Mouse (Mus musculus) right cerebral cortex, postnatal 14 days (tissue): ENCODE measurements around the gene Bbs12.

Experiments
- DNase-seq: peaks from one replicate; pipeline ENCODE4 v3.0.0; 2022

The Bbs12 gene

DNA sequence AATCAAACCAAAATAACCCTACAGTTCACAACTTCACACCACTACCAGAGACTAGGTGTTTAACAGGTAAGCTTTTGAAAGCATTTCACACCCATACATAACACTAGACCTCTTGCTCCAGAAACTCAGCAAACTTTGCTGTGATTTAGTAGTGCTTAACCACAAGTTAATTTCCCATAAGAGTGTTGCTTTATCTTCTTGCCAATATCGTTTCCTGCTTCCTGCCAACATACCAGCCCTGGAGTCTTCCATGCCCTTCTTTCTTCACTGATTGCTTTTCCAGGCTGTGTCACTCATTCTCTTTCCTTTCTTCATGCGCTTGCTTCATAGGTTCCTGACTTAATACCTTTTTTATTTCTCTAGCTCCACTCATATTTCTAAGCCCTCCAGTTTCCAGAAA, 16.1 kb downstream of the Bbs12 start:
- DNase-seq = no peak

- no peak for DNase-seq
Observed at GRCm38 (mm10) chr3:37329963-37330362, 17.6 kb downstream of the Bbs12 start.

GRCm38 (mm10) chr3:37331999-37332449, 19.7 kb downstream of the Bbs12 start:
- DNase-seq = no peak

- DNase-seq = no peak
Observed at GRCm38 (mm10) chr3:37334053-37334452, 21.7 kb downstream of the Bbs12 start.

- DNase-seq = no peak
Observed at GRCm38 (mm10) chr3:37341110-37341509, 28.8 kb downstream of the Bbs12 start.

- DNase-seq = no peak
Observed at GRCm38 (mm10) chr3:37342811-37343210, 30.5 kb downstream of the Bbs12 start.

GRCm38 (mm10) chr3:37347671-37348070, 35.3 kb downstream of the Bbs12 start:
- no peak for DNase-seq

GRCm38 (mm10) chr3:37348221-37349165, 36.1 kb downstream of the Bbs12 start, which contains the start of gene Fgf2:
Gene Fgf2 (plus strand): TSS chr3:37348346.
- DNase-seq = peak; percentile 29

DNA sequence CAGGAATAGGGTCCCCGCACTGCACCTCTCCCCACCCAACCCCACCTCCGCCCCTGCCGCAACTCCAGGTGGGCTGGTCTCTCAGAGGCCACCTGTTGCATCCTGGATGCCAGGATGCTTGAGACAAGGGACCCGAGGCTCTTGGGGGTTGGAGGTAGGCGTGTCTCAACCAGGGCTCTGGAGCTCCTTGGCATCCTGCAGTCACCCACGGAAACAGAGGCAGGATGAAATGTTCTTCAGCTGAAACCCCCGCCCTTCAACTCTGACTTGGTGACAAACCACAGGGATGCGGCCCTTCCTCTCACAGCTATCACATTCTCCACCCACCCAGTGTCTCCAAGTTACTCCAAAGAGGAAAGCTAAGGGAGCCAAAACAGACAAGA, 36.8 kb downstream of the Bbs12 start:
- DNase-seq = no peak

DNA sequence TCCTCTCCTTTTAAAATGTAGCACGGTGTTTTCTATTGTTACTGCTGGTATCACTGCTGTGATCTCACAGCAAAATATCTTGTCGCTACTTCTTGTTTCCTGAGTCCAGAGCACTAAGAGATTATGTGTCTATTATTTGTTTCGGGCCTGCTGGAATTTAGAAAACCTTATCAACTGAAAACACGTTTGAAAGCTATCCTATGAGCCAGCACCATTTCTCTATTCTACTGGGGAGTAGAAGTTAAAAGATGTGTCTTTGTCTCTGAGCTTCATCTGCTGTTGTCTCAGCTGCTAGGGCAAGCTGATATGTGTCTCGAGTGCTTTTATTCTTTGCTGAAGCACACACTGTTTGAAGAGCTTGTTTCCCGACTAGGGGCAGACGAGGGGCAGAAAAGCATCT, 38.0 kb downstream of the Bbs12 start:
- DNase-seq = no peak

DNA sequence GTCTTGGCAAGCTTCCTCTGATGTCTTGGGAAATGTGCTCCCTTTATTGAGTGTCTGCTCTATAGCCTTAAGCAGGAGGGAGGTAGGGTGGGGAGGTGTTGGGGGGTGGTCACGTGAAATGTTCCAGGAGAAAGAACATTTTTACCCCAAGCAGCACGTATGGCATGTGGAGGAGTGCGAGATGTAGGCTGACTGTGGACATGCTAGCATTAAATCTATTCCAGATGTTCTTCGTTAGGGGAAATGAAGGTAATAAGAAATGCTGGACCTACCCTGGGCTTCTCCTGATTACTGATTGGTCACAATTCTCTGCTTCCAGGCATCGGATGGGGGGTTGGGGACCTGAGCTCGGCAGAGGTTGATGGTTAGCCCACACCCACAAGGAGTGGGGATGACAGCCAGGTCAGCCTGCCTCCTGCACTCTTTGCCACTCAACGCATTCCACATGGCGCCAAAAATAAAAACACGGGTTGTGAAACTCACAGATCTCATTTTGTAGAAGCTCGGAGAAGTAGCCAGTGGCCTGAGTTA, 41.7 kb downstream of the Bbs12 start:
- no peak for DNase-seq

DNA sequence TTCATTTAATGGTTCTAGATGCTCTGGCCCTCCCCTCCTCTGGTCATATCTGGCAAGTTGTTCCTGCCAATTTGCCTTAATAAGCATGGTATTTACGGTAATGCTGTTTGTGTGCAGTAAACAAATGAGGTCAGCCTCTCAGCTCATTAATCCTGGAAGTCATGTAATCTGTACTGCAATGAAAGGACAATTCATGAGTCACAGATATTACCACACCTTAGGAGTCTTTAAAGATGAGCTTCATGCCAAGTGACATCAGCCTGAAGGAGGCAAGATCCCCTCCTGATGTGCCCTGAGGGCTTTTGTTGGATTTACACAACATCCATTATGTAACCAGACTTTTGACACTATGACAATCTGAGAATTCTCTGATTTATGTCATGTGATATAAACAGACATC, 42.4 kb downstream of the Bbs12 start:
- DNase-seq = no peak

DNA sequence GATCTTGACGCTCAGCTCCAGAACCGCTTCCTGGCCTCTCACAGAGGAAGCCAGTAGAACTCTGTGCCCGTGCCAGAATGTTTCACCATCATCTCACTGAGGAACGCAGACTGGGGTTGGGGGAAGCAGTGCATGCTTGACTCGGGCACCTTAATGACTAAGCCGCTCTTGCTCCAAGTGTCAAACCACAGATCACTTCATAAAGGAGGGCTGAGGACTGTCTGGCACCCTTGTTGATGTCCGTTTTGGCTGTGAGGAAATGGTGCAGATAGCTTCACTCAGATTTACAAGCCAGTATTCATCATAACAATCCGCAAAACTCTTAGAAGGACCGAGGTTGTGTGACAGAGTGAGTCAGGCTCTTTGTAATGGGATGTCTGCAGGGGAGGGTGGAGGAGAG, 48.4 kb downstream of the Bbs12 start:
- DNase-seq = no peak

DNA sequence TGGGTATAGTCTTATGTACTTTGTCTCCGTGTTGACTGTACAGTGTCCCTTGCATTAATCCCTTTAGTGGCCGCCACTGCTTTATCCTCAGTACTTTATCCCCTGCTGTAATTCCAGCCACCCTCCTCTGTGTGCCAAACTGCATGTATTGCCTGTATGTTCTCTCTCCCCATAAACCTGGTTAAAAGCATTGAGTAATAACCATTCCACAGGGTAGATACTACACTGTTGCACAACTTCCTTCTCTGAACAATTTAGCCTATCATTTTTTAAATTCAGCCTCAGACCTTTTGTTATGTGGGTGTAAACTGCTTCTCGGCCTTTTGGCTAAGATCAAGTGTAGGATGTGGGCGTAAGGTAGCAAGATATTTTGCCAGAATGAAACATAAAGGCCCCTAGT, 52.8 kb downstream of the Bbs12 start:
- no peak for DNase-seq

DNA sequence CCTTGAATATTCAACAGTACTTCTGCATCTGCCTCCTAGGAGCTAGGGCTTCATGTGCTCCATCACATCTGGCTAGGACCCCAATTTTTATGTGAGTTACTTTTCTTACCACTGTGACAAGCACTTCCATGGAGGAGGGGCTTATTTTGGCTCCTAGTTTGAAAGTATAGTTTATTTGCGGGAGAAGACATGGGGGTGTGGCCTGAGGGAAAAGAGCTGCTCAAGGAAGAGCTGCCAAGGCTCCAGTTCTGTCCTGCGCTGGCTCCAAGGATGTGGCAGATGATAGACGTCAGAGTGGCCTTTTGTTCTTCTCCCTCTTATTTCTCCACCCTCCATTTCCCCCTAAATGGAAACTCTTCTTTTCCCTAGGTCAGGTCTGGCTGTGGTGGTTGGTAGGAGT, 53.6 kb downstream of the Bbs12 start:
- no peak for DNase-seq

- DNase-seq = no peak
Observed at GRCm38 (mm10) chr3:37366381-37367053, 54.2 kb downstream of the Bbs12 start.

- no peak for DNase-seq
Observed at GRCm38 (mm10) chr3:37370407-37370806, 58.1 kb downstream of the Bbs12 start.
